Mouse (Mus musculus): Measurements from ENCODE around the gene Glis3. TPM values are rescaled to one million over a fixed set of nuclear protein-coding genes. Genes with fewer than 3 reads are reported as not detected.

Glis3 gene
- polyA plus RNA-seq, 1 experiment from 2014 or later, result 2.3 TPM

- WGBS, result 43% methylated on average over 6 of the region's 6 CpGs
- DNase-seq (ENCODE audit: low spot score), result no peak
- H3K4me1 ChIP-seq, result peaks cover 18% of the 10 kb centered on the region
Observed at GRCm38 (mm10) chr19:28225651-28226050, 454.2 kb downstream of the Glis3 start.

GRCm38 (mm10) chr19:28211630-28212029 lies 468.2 kb downstream of the Glis3 start:
- Histone ChIP-seq H3K4me3 (no peak overlapping the region), H3K27me3 (replicated peaks; ENCODE audit: low read depth, poor library complexity, severe bottlenecking) (no peaks in the 10 kb centered on the region), H3K9me3 (0 out of 2 replicates have a peak, but pooled peaks cover 4% of the 10 kb centered on the region), H3K4me1 (no peaks in the 10 kb centered on the region), H3K36me3 (replicated peaks) (no peaks in the 10 kb centered on the region), H3K27ac (replicated peaks) (no peak overlapping the region)
- WGBS, result 91% methylated on average over 4 of the region's 4 CpGs
- DNase-seq (ENCODE audit: low spot score), result no peak

More at GRCm38 (mm10) chr19:28225651-28226050, 454.2 kb downstream of the Glis3 start:
- Histone ChIP-seq H3K9me3 (no peaks in the 10 kb centered on the region), H3K27ac (replicated peaks) (no peak overlapping the region), H3K36me3 (replicated peaks) (no peaks in the 10 kb centered on the region), H3K4me3 (no peak overlapping the region), H3K27me3 (replicated peaks; ENCODE audit: low read depth, poor library complexity, severe bottlenecking) (no peaks in the 10 kb centered on the region)

Other genes starting within 250 kb of the Glis3 start
- 0.55 and 1.00 TPM in 2 replicates for gene Slc1a1, start 155.0 kb upstream of the Glis3 start, polyA plus RNA-seq (2016; fragmentation: Nextera tagmentation; extraction: Ambion mirVana)